Mouse (Mus musculus) layer of hippocampus, adult 2 months (tissue): ENCODE data around the gene Aldh3b1. TPM values are rescaled to one million over a fixed set of nuclear protein-coding genes. Genes with fewer than 3 reads are reported as not detected.

Experiments
- DNase-seq, 2 experiments: peaks; one replicate each; pipeline ENCODE4 v3.0.0; 2022; ENCODE audit warnings: low spot score in 2 of 2
- H3K27ac ChIP-seq: fragments of 200-600 bp; 2 replicates; pipeline ENCODE4 v1.8.1; 2022
- H3K4me3 ChIP-seq: fragments of 200-600 bp; 2 replicates; pipeline ENCODE4 v1.8.1; 2022; ENCODE audit warnings: mild to moderate bottlenecking
- CTCF ChIP-seq: fragments of 200-600 bp; conservative IDR thresholded peaks from 2 replicates; pipeline ENCODE4 v1.8.1; 2022; ENCODE audit warnings: antibody characterized with exemption, mild to moderate bottlenecking, moderate library complexity
- total RNA-seq, 2 experiments: library from RNA; stranded (reverse); gene quantifications; 2 replicates each; pipeline ENCODE4 v1.2.3; 2021

Gene Aldh3b1
- total RNA-seq, 2 experiments from 2014 or later: 2.2 to 2.4 TPM

DNA sequence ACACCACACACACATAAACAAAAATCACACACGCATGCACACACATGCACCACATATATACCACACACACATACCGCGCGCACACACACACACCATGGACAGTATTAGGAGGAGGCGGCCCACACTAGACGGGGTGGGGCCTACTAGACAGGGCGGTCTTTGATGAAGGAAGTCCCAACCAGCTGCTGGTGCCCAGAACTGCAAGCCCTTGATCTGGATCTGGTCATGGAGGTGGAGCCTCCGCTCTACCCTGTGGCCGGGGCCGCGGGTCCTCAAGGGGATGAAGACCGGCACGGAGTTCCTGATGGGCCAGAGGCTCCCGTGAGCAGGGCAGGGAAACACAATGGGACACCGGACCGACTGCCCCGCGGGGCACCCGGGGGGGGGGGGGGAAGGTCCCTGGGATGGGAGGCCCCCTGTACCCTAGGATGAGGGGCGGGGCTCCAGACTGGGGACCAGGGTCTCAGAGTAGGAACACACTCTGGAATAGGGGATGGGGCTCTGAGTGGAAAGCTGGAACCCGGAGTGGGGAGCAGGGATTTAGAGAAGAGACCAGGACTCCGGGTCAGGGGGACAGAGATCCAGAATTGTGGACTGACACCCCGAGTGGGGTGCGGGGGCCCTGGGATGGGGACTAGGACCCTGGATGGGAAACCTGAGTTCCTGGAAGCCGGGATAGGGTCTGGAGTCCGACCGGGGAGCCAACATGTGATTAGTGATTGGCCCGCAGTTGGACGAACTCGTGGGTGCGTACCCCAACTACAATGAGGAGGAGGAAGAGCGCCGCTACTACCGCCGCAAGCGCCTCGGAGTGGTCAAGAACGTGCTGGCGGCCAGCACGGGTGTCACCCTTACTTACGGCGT is 5.7 kb upstream of the Aldh3b1 start, which contains the start of gene Unc93b1:
Unc93b1 (plus strand) TSS at position 155 of the 864 bp plus-strand sequence.
- no peak for DNase-seq
- peak within 1 kb of the TSS; percentile 53 for H3K4me3 ChIP-seq
- H3K27ac ChIP-seq: peak within 1 kb of the TSS; percentile 9
- TF ChIP-seq CTCF: no peak

DNA sequence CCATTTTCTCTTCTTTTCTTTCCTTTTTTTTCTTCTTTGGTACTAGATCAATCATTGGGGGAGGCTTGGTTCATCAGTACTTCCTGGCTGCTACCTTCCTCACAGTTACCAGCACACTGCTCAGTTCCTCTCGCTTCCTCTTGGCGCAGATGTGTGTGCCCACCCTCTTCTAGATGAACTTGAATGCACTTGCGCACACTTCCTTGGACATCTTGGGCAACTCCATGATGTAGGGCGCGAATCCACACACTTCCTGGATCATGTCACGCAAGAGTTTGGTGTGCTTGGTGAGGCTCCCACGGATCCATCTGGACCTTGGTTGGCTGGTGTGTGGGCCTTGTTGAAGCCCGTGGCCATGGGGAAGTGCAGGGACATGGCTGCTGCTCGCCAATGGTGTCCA is 2.1 kb upstream of the Aldh3b1 start:
- TF ChIP-seq CTCF: no peak
- no peak for DNase-seq
- no peak overlapping the region for H3K4me3 ChIP-seq

DNA sequence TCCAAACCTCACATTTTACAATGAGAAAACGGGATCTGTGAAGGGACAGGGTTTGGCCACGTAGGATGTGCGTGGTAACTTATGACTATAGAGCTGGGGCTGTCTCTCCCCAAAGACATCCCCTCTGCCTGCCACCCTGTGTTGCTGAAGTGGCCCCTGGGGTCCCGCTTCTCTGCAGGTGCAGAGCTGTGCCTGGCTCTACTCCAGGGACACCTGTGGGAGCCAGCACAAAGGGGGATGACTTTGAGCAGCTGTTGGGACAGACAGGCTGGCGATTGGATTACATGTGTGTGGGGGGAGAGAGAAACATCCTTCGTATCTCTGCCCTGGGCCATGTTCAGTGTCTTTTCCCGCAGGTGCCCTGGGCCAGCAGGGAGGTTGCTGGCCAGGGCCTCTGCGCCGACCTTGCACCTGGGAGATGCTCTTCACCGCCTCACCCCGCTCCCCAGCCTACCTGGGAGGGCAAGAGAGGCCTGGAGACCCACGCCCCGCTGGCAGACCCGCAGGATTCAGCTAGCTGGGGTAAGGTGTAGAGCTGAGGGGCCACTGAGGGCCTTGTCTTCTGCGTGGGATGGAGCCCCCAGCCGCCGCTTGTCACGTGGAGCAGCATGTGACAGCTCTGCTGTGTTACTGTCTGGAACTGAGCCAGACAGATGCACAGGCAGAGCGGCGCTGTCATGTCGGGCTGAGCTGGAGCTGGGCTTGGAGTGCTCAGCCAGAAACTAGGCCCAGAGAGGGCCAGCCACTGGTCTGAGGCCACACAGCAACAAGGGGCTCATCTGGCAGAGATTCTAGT is 852 bp upstream of the Aldh3b1 start:
- no peak for TF ChIP-seq CTCF
- Histone ChIP-seq H3K27ac (peak overlapping the region; percentile 79), H3K4me3 (no peak overlapping the region)
- DNase-seq: no peak

More for the DNA sequence above, 2.1 kb upstream of the Aldh3b1 start:
- H3K27ac ChIP-seq: no peak overlapping the region

DNA sequence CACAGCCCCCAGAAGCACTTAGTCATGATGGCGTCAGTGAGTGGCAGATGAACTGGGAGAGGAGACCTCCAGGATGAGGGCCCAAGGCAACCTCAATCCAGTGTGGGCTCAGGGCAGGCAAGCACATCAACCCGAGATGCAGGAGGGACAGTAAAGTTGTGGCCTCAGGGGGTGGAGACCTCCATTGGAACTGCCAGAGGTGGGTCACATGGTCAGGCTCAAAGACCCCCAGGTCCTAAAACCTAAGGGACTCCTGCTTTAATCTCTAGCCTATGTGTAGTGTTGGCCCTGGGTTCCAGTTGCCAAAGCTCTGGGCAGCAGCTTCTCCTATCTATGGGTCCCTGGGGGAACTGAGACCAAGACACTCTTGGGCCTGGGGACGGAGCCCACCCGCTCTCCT is 829 bp downstream of the Aldh3b1 start:
- H3K4me3 ChIP-seq: no peak overlapping the region
- DNase-seq: no peak
- H3K27ac ChIP-seq: peak overlapping the region; percentile 79
- TF ChIP-seq CTCF: no peak

DNA sequence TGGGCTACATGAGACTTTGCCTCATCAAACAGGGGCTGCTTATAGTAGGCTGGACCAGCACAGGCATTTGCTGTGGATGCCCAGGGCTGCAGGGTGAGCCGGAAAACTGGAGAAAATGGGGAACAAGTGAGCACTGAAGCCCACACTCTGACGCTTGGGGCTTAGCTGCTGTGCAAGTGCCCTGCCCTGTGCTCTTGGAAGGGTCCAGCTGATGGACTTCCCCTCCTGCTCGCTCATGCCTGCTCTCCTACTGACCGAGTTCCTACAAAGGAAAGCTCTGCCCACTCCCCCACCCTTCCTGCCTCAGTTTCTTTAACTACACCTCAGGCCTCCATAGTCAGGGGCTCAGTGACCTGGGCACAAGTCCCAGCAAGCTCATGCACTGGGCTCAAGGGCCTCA is 1.6 kb downstream of the Aldh3b1 start:
- no peak overlapping the region for H3K27ac ChIP-seq
- no peak for TF ChIP-seq CTCF
- no peak for DNase-seq
- no peak overlapping the region for H3K4me3 ChIP-seq

DNA sequence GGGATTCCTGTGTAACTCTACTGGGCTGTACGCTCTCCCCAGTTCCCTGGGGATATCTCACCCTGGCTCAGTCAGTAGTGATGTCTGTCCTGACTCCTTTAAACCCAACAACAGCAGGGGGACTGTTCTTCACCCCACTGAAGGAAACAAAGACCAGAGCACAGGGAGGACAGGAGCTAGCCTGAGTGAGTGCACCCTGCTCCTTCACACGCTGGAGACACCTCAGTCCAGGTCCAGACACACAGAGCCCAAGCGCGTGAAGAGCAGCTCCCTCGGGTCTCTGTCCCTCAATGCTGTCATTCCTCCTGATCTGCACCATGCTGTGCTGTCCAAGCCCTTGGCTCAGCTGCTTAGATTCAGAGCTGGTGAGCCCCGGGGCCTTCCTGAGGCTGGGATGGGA is 2.9 kb downstream of the Aldh3b1 start:
- no peak overlapping the region for H3K27ac ChIP-seq
- DNase-seq: no peak
- no peak overlapping the region for H3K4me3 ChIP-seq
- no peak for TF ChIP-seq CTCF

DNA sequence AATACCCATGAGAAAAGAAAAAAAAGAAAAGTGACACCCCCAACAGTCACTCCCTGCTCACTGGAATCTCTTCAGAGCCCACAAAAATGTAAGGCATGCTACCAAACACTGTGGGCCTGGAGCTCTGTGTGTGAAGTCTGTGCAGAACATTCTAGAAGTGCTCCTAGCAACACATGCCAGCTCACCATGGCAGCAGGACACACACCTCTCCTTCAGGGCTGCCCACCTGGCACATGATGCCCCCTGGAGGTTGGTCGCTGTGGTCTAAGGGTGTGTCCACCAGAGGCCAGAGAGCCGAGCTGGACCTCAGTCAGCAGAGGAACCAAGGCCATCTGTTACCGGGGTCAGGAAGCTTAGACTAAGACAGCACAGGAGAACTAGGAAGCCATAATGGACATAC is 3.3 kb downstream of the Aldh3b1 start:
- no peak overlapping the region for H3K4me3 ChIP-seq
- no peak overlapping the region for H3K27ac ChIP-seq
- 0 out of 2 replicates have a peak, but pooled peaks have one; percentile 14 for TF ChIP-seq CTCF
- DNase-seq: no peak

DNA sequence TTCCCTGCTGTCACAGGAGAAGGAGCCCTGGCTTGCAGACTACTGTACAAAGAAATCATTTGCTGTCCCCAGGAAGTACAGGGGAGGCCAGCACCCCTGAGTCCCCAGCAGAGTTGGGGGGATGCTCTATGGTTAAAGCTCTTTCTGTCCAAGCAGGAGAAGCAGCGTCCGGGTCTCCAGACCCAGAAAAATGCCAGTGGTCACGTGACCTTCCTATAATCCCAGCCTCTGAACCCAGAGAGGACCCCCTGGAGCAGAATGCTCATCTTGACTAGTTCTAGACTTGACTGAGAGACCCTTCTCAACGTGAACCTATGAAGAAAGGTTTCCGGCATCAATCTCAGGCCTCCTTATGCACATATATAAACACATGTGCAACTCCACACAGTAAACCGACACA is 3.7 kb downstream of the Aldh3b1 start:
- Histone ChIP-seq H3K4me3 (no peak overlapping the region), H3K27ac (no peak overlapping the region)
- TF ChIP-seq CTCF: no peak
- no peak for DNase-seq

DNA sequence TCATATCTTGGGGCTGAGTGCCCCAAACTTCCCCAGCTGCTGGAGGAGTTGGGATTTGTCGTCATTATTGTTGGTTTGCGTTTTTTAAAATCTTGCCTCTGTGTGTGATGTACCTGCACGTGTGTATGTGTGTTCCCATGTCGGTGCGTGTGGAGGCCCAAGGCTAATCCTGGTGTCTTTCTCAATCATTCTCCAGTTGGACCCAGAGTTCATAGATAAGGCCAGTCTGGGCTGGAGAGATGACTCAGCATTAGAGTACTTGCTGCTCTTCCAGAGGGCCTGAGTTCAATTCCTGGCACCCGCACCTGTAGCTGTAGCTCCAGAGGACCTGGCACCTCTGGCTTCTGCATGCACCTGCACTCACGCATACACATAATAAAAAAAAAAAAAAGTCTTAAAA is 4.7 kb downstream of the Aldh3b1 start:
- Histone ChIP-seq H3K4me3 (no peak overlapping the region), H3K27ac (no peak overlapping the region)
- TF ChIP-seq CTCF: no peak
- DNase-seq: no peak

DNA sequence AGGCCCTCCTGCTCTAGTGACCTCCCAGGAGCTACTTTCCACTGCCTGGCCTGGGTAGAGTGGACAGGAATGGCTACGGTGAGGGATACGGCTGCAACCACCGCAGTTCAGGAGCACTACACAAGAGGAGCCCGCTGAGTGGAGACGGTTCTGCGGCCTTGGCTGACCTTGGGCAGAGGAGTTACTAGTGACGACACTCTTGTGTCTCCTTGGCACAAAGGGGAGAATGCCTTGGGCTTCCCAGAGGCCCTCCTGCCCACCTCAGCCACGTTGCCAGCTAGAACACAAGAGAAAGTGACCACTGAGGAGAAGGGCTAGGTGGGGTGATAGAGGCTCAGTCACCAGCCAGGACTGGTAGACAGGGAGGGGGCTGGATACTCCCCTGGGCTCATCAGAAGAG is 5.4 kb downstream of the Aldh3b1 start:
- DNase-seq: no peak
- no peak overlapping the region for H3K27ac ChIP-seq

DNA sequence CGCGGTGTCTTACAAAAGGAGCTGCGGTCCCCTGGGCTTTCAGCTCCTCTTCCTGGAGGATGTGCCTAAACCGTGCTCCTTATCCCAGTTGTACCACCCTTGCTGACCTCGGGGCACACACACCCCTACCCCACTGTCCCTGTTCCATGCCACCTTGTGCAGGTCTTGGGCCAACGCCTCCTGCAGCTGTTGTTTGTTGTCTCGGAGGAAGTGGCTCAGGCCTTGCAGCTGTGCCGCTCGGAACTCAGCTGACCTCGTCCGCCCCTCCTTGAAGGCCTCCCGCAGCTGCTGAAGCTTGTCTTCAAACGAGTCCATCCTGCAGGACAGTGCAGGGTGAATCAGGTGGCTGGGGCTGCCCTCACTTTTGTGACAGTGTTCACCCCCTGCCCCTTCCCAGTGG is 6.0 kb downstream of the Aldh3b1 start:
- TF ChIP-seq CTCF: no peak
- H3K27ac ChIP-seq: no peak overlapping the region
- no peak overlapping the region for H3K4me3 ChIP-seq
- no peak for DNase-seq

More for the DNA sequence above, 5.4 kb downstream of the Aldh3b1 start:
- no peak overlapping the region for H3K4me3 ChIP-seq
- TF ChIP-seq CTCF: no peak

DNA sequence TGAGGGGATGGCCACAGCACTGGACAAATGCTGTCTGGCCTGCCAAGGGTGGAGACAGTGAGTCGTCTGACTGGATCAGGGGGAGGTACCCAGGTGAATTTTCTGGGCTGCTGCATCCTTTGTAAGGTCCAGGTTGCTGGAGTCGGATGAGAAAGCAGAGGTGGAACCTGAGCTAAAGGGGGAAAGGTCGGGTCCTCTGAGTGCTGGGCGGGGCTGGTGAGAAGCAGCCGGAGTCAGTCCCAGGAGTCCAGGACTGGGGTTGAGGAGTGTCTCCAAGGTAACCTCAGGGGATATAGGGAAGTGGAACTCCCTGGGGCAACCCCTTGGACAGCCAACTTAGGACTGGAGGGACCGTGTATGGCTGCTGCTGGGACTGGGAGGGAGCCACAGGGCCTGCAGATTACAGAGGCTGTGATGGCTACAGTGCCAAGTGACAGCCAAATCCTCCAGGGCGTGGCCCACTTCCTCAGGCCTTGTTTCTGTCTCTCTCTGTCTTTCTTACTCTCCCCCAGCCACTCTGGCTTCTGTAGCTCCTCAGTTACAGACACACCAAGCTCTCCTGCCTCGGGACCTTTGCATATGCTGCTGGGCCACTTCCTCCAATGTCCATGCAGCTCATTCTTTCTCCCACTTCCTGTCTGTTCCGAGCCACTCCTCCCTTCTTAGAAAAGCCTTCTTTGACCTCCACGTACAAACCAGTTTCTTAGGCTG is 6.8 kb downstream of the Aldh3b1 start:
- no peak overlapping the region for H3K27ac ChIP-seq
- no peak for DNase-seq
- H3K4me3 ChIP-seq: no peak overlapping the region
- TF ChIP-seq CTCF: no peak

DNA sequence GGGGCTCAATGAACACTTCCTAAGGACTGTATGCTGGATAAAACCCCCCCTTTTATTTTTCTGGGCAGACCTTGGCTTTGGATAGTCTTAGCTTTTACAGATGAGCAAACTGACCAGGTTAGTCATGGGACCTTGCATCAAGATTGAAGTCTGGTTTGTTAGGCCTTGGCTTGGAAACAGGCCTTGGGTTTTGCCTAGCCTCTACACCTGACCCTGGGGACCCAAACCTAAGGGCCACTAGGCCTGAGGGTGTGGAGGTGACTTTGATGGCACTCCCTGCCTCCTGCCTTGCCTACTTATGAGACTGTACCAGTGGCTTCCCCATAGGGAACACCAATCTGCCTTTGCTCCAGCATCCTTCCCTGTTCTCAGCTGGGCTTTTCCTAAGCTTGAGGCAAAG is 9.7 kb downstream of the Aldh3b1 start:
- no peak for DNase-seq
- no peak for TF ChIP-seq CTCF
- Histone ChIP-seq H3K4me3 (no peak overlapping the region), H3K27ac (no peak overlapping the region)
